Mouse (Mus musculus) forelimb bud, embryonic 11.5 days (tissue): ENCODE measurements around the gene Hoxa10.

Experiments
- DNase-seq: peaks from one replicate; pipeline ENCODE4 v3.0.0-alpha.2; 2012; ENCODE audit warnings: low read depth, low spot score

Hoxa10 gene

DNA sequence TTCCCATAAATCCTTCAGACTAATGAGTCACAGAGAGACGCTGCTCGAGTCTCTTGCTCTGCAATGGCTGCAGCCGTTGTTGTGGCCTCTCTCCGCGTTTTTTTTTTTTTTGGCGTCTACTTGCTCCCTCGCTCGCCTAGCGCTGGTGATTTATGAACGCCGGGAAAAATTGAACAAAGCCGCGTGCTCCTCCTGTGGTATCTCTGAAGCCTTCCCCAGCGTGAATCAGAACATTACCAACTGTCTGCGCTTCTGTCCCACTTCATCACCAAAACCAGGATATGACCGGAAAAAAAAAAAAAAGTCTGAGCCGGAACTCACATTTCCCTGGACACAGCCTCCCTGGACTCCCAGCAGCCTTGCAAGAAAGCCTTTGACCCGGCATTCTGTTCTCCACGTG is 55.4 kb downstream of the Hoxa10 start:
- DNase-seq, result no peak

DNA sequence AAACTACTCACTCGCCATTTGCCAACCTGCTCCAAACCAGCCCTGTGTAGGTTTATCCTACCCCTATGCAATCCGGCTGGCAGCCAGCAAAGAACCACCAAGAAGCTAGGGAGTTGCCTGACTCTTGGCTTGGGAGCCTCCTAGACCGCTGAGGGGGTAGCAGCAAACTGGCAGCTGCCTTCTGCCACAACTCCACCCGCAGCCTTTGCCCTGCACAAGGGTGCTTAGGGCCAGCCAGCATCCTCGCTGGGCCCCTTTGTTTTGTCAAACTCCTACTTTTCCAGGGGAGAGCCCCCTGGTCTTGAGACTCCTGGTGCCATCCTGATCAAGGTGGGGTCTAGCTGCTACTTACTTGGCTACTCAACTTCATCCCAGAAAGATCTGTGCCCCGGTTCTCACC is 56.0 kb downstream of the Hoxa10 start:
- no peak for DNase-seq

DNA sequence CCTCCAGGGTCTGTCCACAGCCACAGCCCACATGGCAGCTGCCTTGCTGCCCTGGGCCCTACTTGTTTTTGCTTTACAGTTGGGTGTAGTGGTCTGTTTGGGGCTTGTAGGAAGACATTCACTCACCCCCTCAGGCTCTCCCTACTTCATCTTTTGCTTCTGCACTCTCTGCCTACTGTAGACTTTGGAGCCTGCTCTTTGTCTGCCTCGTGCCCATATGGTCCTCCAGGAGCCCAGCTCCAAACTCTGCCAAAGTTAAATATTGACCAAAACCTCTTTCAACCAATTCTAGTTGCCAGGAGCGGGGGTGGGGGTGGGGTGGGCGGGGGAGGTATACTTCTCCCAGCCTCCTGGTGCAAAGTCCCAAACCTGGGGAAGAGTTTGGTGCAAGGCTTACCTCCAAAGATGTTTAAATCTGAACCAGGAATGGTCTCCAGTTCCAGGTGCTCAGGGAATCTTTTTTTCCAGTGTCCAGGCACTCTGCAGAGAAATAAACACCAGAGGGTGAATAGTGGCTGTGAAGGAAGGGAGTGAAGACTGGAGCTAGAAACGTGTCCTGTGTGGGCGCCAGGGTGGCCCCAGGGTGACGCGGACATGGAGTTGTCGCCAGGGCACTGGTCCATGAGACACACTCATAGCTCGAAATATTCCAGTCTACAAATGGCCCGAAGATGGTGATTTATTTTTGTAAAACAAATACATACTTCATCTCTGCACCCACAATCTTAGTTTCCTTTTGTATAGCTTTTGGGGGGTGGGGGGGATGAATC is 57.2 kb downstream of the Hoxa10 start:
- DNase-seq, result no peak

DNA sequence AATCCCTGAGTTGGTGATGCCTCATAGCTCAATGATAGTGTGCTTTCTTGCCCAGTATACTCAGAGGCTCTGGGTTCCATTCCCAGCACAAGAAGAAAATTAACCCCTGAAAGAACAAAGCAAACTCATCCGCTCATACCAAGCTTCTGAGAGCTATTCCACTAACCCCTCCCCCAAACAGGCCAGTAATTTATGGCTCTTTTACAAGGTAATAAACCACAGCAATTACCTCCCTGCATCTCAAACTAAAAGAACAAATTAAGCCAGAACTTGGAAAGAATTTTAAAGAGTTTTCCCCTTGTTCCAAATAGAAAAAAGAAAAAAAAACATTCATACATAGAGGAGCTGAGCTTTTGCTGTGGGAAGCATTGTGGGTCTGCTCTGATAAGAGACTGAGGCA is 57.9 kb downstream of the Hoxa10 start:
- no peak for DNase-seq

DNA sequence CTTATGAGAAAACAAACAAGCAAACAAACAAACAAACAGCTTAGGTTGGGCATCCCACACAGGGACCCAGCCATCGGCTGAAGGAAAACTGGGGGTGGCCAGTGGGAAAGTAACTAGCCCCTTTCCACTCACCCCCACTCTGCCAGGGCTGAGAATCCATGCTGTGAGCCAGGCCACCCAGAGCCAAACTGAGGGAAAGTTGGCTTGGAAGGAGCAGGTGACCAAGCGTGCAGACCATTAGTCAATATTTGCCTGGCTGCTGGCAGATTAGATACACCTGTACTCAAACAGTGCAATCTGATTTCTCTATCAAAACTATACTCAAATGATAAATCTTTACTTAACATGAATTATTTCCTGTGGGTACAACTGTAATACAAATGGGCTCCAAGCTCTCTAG is 58.6 kb downstream of the Hoxa10 start:
- no peak for DNase-seq
